Mouse (Mus musculus) kidney, embryonic 15.5 days (tissue): Measurements from ENCODE around the gene Tas2r104. TPM values are rescaled to one million over a fixed set of nuclear protein-coding genes. Genes with fewer than 3 reads are reported as not detected.

Source experiments
- ATAC-seq: fragments of 200-750 bp; cut with Nextera tagmentation; replicated peaks from 2 replicates; pipeline ENCODE4 v1.8.0; 2017; ENCODE audit warnings: moderate TSS enrichment; ENCODE audit not compliant: low FRiP score
- H3K27ac ChIP-seq: fragments of 300-500 bp; sonication (generic); 2 replicates; pipeline ENCODE4 v1.5.1; 2015; ENCODE audit warnings: mild to moderate bottlenecking, inconsistent platforms
- H3K27me3 ChIP-seq: fragments of 300-500 bp; sonication (generic); 2 replicates; pipeline ENCODE4 v1.6.1; 2015; ENCODE audit warnings: inconsistent platforms
- H3K36me3 ChIP-seq: fragments of 300-500 bp; sonication (generic); 2 replicates; pipeline ENCODE4 v1.6.1; 2015; ENCODE audit warnings: inconsistent platforms
- H3K4me1 ChIP-seq: fragments of 300-500 bp; sonication (generic); 2 replicates; pipeline ENCODE4 v1.6.1; 2015; ENCODE audit warnings: inconsistent platforms
- H3K4me2 ChIP-seq: fragments of 300-500 bp; sonication (generic); 2 replicates; pipeline ENCODE4 v1.6.1; 2015; ENCODE audit warnings: moderate library complexity, mild to moderate bottlenecking, inconsistent platforms
- H3K4me3 ChIP-seq: fragments of 300-500 bp; sonication (generic); replicated peaks from 2 replicates; pipeline ENCODE4 v1.5.1; 2015; ENCODE audit warnings: mild to moderate bottlenecking, inconsistent platforms
- H3K9ac ChIP-seq: fragments of 300-500 bp; sonication (generic); 2 replicates; pipeline ENCODE4 v1.6.1; 2015; ENCODE audit warnings: mild to moderate bottlenecking, inconsistent platforms
- H3K9me3 ChIP-seq: fragments of 300-500 bp; sonication (generic); replicated peaks from 2 replicates; pipeline ENCODE4 v1.6.1; 2016; ENCODE audit warnings: inconsistent platforms
- WGBS: fragments of 180-500 bp; shearing (Covaris S2); methylation state at CpG from one replicate; pipeline ENCODE4 v1.1.7; 2015; ENCODE audit warnings: mixed read lengths; 5-methylcytosine and 5-hydroxymethylcytosine counted together
- polyA plus RNA-seq: library from polyadenylated mRNA; unstranded; fragments of >200 nt; fragmentation: Nextera tagmentation; extraction: Ambion mirVana; gene quantifications from 2 replicates; pipeline ENCODE4 v1.2.1, GENCODE M21; 2015

Gene Tas2r104
- not detected in 2 replicates for polyA plus RNA-seq

DNA sequence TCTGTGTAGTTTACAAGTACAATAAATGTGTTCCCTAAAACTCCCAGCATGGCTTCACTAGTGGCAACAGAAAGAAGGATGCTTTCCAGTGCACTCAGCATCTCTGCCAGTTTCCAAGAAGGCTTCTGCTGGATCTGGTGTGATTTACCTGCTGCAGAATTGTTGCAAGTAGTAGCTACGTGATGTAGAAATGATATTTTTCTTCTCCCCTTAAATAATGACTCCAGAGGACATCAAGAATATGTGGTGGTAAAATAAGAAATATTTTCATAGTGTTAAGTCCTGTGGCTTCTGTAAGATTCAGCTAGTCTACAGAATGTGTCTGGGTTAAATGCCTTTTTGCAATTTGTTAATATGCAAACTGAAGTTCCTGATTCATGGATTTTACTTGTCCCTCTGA, at the start of gene Tas2r104:
Tas2r104 (minus strand) TSS at position 101 of the 400 bp plus-strand sequence.
- WGBS: 76% methylated on average over 1 of the region's 1 CpGs
- H3K4me3 ChIP-seq: no peak within 1 kb of the TSS
- no peak within 1 kb of the TSS for H3K4me2 ChIP-seq
- ATAC-seq: no peak
- H3K9ac ChIP-seq: no peak within 1 kb of the TSS
- no peaks in the 10 kb centered on the region for H3K27me3 ChIP-seq
- peaks cover 7% of the 10 kb centered on the region; the same call in 1 of the 2 replicates for H3K9me3 ChIP-seq
- no peaks in the 10 kb centered on the region for H3K36me3 ChIP-seq
- no peaks in the 10 kb centered on the region for H3K4me1 ChIP-seq
- H3K27ac ChIP-seq: no peak within 1 kb of the TSS

DNA sequence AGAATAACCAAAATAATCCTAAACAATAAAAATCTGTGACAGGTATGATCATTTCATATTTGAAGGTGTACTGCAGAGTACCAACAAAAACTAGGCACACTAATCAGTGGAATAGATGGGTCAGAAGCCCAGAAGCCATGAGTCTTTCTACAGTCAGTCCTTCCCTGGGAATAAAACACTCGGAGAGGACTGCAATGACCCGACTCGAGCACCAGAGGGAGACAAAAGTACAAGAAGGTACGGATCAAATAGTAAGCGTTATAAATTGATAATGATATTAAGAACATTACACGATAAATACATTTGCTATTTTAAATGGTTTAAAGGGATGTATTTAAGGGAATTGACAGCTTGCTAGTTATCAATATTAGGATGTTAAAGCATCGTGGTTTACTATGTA, 27.3 kb upstream of the Tas2r104 start:
- no peak for ATAC-seq
- H3K27ac ChIP-seq: no peak overlapping the region

GRCm38 (mm10) chr6:131689963-131690362, 4.4 kb upstream of the Tas2r104 start, which contains the start of gene Tas2r114:
TSS of gene Tas2r114 (minus strand) at chr6:131690063.
- Histone ChIP-seq H3K27me3 (no peaks in the 10 kb centered on the region), H3K9ac (no peak within 1 kb of the TSS), H3K4me2 (no peak within 1 kb of the TSS), H3K36me3 (no peaks in the 10 kb centered on the region), H3K4me1 (no peaks in the 10 kb centered on the region), H3K27ac (no peak within 1 kb of the TSS), H3K4me3 (no peak within 1 kb of the TSS), H3K9me3 (peaks cover 7% of the 10 kb centered on the region; the same call in 1 of the 2 replicates)
- ATAC-seq: no peak

More for the DNA sequence above, 27.3 kb upstream of the Tas2r104 start:
- no peaks in the 10 kb centered on the region for H3K4me1 ChIP-seq
- no peak overlapping the region for H3K9ac ChIP-seq
- no peak overlapping the region for H3K4me3 ChIP-seq
- H3K9me3 ChIP-seq: 0 out of 2 replicates have a peak, but pooled peaks cover 3% of the 10 kb centered on the region
- H3K4me2 ChIP-seq: no peak overlapping the region
- H3K27me3 ChIP-seq: no peaks in the 10 kb centered on the region
- no peaks in the 10 kb centered on the region for H3K36me3 ChIP-seq
- WGBS: 52% methylated on average over 7 of the region's 7 CpGs

GRCm38 (mm10) chr6:131687395-131687794, 1.9 kb upstream of the Tas2r104 start, which contains the start of gene Tas2r105:
TSS of gene Tas2r105 (minus strand) at chr6:131687495.
- H3K27me3 ChIP-seq: no peaks in the 10 kb centered on the region
- no peak for ATAC-seq

DNA sequence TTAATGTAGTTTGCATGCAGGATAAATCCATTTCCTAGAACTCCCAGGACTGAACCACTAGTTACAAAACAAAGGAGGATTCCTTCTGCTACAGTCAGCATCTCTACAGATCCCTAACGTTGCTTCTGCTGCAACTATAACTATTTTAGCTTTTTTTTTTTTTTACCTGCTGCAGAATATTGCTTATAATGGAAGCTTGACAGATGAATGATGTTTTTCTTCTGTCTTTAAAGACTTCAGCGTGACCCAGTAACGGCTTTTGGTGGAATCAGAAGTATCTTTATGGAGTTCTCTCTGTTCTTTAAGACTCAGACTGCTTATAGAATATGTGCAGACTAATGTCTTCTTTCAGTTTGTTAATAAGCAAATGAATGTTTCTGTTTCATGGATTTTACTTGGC, 6.8 kb downstream of the Tas2r104 start, which contains the start of gene Tas2r106:
Tas2r106 (minus strand) TSS at position 101 of the 400 bp plus-strand sequence.
- no peaks in the 10 kb centered on the region for H3K36me3 ChIP-seq
- H3K27me3 ChIP-seq: no peaks in the 10 kb centered on the region
- no peak within 1 kb of the TSS for H3K27ac ChIP-seq
- 74% methylated on average over 3 of the region's 3 CpGs for WGBS
- no peak within 1 kb of the TSS for H3K4me3 ChIP-seq
- no peak within 1 kb of the TSS for H3K4me2 ChIP-seq
- no peaks in the 10 kb centered on the region for H3K4me1 ChIP-seq
- no peak within 1 kb of the TSS for H3K9ac ChIP-seq
- peaks cover 3% of the 10 kb centered on the region; the same call in 1 of the 2 replicates for H3K9me3 ChIP-seq
- ATAC-seq: no peak

More at GRCm38 (mm10) chr6:131687395-131687794, 1.9 kb upstream of the Tas2r104 start, which contains the start of gene Tas2r105:
- no peak within 1 kb of the TSS for H3K27ac ChIP-seq
- H3K9me3 ChIP-seq: peaks cover 11% of the 10 kb centered on the region; the same call in 1 of the 2 replicates
- H3K4me2 ChIP-seq: no peak within 1 kb of the TSS
- 70% methylated on average over 1 of the region's 1 CpGs for WGBS
- no peak within 1 kb of the TSS for H3K4me3 ChIP-seq
- H3K36me3 ChIP-seq: no peaks in the 10 kb centered on the region
- H3K4me1 ChIP-seq: no peaks in the 10 kb centered on the region
- H3K9ac ChIP-seq: no peak within 1 kb of the TSS

- no peaks in the 10 kb centered on the region for H3K27me3 ChIP-seq
- no peak within 1 kb of the TSS for H3K4me3 ChIP-seq
- no peak within 1 kb of the TSS for H3K4me2 ChIP-seq
- no peaks in the 10 kb centered on the region for H3K36me3 ChIP-seq
- H3K9ac ChIP-seq: no peak within 1 kb of the TSS
- H3K4me1 ChIP-seq: no peaks in the 10 kb centered on the region
- no peaks in the 10 kb centered on the region for H3K9me3 ChIP-seq
- no peak within 1 kb of the TSS for H3K27ac ChIP-seq
- no peak for ATAC-seq
These were observed 25.5 kb downstream of the Tas2r104 start, which contains the start of gene Tas2r107 for GRCm38 (mm10) chr6:131660049-131660448. TSS of gene Tas2r107 (minus strand) at chr6:131660149.

Other genes with a start within 250 kb of the Tas2r104 start
- gene 5430401F13Rik, start 199.3 kb downstream of the Tas2r104 start, polyA plus RNA-seq: not detected in 2 replicates
- not detected in 2 replicates for gene Gm6619, start 199.3 kb downstream of the Tas2r104 start, polyA plus RNA-seq
- not detected in 2 replicates for gene Tas2r130, start 54.8 kb downstream of the Tas2r104 start, polyA plus RNA-seq
- not detected in 2 replicates for gene Tas2r107, start 25.6 kb downstream of the Tas2r104 start, polyA plus RNA-seq
- gene Tas2r106, start 6.9 kb downstream of the Tas2r104 start, polyA plus RNA-seq: not detected in 2 replicates
- gene Tas2r105, start 1.8 kb upstream of the Tas2r104 start, polyA plus RNA-seq: not detected in 2 replicates
- gene Tas2r114, start 4.3 kb upstream of the Tas2r104 start, polyA plus RNA-seq: not detected in 2 replicates